Mouse (Mus musculus): ENCODE results near the gene Ctf1. TPM values are rescaled to one million over a fixed set of nuclear protein-coding genes. Genes with fewer than 3 reads are reported as not detected.
A peak's percentile ranks its signal among the peaks of the same experiment; 100 is the strongest.

Ctf1 gene
- 13.1 and 13.5 TPM in 2 replicates for polyA plus RNA-seq (2015; fragmentation: Nextera tagmentation; extraction: Ambion mirVana)

- peak; percentile 80 for DNase-seq (ENCODE audit: low spot score)
Measured at GRCm38 (mm10) chr7:127712461-127713385, at the start of gene Ctf1. Gene Ctf1, plus strand, starts transcription at chr7:127712736.

- DNase-seq (ENCODE audit: low spot score) = no peak
Measured at GRCm38 (mm10) chr7:127662926-127663325, 49.6 kb upstream of the Ctf1 start.

- DNase-seq (ENCODE audit: low spot score) = no peak
Measured at GRCm38 (mm10) chr7:127666066-127666654, 46.4 kb upstream of the Ctf1 start.

- DNase-seq (ENCODE audit: low spot score) = no peak
Measured at GRCm38 (mm10) chr7:127666679-127667078, 45.9 kb upstream of the Ctf1 start.

GRCm38 (mm10) chr7:127667171-127667570, 45.4 kb upstream of the Ctf1 start:
- no peak for DNase-seq (ENCODE audit: low spot score)

GRCm38 (mm10) chr7:127671880-127672774, 40.4 kb upstream of the Ctf1 start:
- DNase-seq (ENCODE audit: low spot score) = no peak

- no peak for DNase-seq (ENCODE audit: low spot score)
Measured at GRCm38 (mm10) chr7:127672776-127673175, 39.8 kb upstream of the Ctf1 start.

- DNase-seq (ENCODE audit: low spot score) = peak; percentile 83
Measured at GRCm38 (mm10) chr7:127674977-127675376, 37.6 kb upstream of the Ctf1 start.

GRCm38 (mm10) chr7:127675391-127675811, 37.1 kb upstream of the Ctf1 start:
- no peak for DNase-seq (ENCODE audit: low spot score)

GRCm38 (mm10) chr7:127677077-127677476, 35.5 kb upstream of the Ctf1 start:
- DNase-seq (ENCODE audit: low spot score) = peak; percentile 63

- no peak for DNase-seq (ENCODE audit: low spot score)
Measured at GRCm38 (mm10) chr7:127677609-127678008, 34.9 kb upstream of the Ctf1 start.

GRCm38 (mm10) chr7:127678811-127679210, 33.7 kb upstream of the Ctf1 start:
- no peak for DNase-seq (ENCODE audit: low spot score)

GRCm38 (mm10) chr7:127680541-127680940, 32.0 kb upstream of the Ctf1 start:
- no peak for DNase-seq (ENCODE audit: low spot score)

GRCm38 (mm10) chr7:127681888-127682553, 30.5 kb upstream of the Ctf1 start:
- DNase-seq (ENCODE audit: low spot score) = no peak

GRCm38 (mm10) chr7:127685304-127686018, 27.1 kb upstream of the Ctf1 start:
- no peak for DNase-seq (ENCODE audit: low spot score)

GRCm38 (mm10) chr7:127686740-127687449, 25.6 kb upstream of the Ctf1 start:
- DNase-seq (ENCODE audit: low spot score) = no peak

- no peak for DNase-seq (ENCODE audit: low spot score)
Measured at GRCm38 (mm10) chr7:127688935-127689334, 23.6 kb upstream of the Ctf1 start.

GRCm38 (mm10) chr7:127689626-127690280, 22.8 kb upstream of the Ctf1 start:
- no peak for DNase-seq (ENCODE audit: low spot score)
